Mouse (Mus musculus) brown adipose tissue, adult 24 weeks (tissue): ENCODE results near the gene Was. TPM values are rescaled to one million over a fixed set of nuclear protein-coding genes. Genes with fewer than 3 reads are reported as not detected.

Experiments used
- H3K27ac ChIP-seq: fragments of 200-500 bp; replicated peaks from 2 replicates; pipeline ENCODE4 v1.5.1; 2012; ENCODE audit warnings: low read depth, mild to moderate bottlenecking, low read length
- H3K4me1 ChIP-seq: fragments of 200-500 bp; 2 replicates; pipeline ENCODE4 v1.6.1; 2012; ENCODE audit warnings: low read length, mixed read lengths; ENCODE audit not compliant: control insufficient read depth, insufficient read depth, insufficient read length
- H3K4me3 ChIP-seq: fragments of 200-500 bp; 2 replicates; pipeline ENCODE4 v1.5.1; 2012; ENCODE audit warnings: low read depth, mild to moderate bottlenecking, low read length, moderate library complexity; ENCODE audit not compliant: insufficient read depth
- polyA plus RNA-seq: library from polyadenylated mRNA; stranded (reverse); fragments of >200 nt; gene quantifications from 2 replicates; pipeline ENCODE4 v1.2.4, GENCODE M21; 2012; ENCODE audit not compliant: missing spikeins, insufficient read depth, insufficient read length

The Was gene
- polyA plus RNA-seq, result 1.1 and 1.5 TPM in 2 replicates

DNA sequence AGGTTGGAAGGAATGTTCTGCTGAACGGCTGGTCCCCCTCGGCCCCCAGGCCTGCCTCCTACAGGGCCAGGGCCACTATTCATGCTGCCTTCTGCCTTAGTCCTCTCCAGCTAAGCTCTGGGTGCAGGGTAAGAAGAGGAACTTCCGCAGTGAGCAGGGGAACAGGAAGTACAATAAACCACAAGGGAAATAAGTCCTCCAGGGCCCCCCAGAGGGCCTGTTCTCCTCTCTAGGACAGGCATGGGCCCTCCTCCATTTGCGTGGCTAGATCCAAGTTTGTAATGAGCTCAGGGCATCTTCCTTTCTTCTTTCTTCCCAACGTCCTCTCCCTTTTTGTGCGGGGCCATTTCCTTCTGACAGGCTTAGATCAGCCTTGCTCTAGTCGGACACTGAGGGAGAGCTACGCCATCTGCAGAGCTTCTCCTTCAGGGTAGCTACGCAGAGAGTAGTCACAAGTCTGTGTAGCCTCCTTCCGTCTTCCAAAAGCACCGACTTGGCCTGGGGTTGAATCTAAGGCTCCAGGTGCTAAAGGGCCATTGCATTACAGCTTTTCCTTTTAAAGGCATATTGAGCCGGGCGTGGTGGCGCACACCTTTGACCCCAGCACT lies at the start of gene Was:
TSS of gene Was (minus strand) at position 153 of the 608 bp plus-strand sequence.
- H3K4me3 ChIP-seq, result peak within 1 kb of the TSS; percentile 47
- H3K4me1 ChIP-seq, result no peaks in the 10 kb centered on the region
- peak within 1 kb of the TSS; percentile 52 for H3K27ac ChIP-seq

DNA sequence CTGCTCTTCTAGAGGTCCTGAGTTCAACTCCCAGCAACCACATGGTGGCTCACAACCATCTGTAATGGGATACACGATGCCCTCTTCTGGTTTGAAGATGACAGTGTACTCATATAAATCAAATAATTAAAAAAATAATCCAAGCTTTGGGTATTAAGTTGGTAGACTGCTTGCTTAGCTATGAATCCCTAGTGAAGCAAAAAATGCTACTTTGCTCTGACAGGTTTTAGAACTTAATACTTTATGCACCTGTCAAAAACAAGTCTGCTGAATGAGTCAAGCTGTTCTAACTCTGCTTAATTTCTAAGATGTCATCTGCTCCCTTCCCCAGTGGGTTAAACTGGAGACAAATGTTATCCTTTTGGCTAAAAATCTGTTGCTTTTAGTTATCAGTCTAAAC lies 49.2 kb upstream of the Was start:
- H3K27ac ChIP-seq, result no peak overlapping the region
- no peak overlapping the region for H3K4me3 ChIP-seq
- no peaks in the 10 kb centered on the region for H3K4me1 ChIP-seq

DNA sequence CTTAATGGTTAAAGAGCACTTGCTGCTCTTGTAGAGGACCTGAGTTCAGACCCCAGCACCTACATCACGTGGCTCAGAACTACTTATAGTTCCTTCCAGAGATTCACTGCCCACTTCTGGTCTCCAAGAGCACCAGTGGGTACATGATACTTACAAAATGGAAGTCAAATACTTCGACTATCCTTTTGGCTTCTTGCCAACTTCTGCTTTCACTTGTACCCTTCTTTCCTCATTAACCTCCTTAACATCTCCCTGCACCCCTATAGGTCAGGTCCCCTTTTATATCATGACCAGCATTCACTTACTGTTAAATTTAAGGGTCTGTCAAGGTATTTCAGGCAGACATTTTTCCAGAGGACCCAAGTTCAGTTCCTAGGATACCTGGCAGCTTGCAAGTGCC lies 45.6 kb upstream of the Was start:
- Histone ChIP-seq H3K4me1 (peaks cover 3% of the 10 kb centered on the region; the same call in 1 of the 2 replicates), H3K27ac (no peak overlapping the region), H3K4me3 (no peak overlapping the region)

DNA sequence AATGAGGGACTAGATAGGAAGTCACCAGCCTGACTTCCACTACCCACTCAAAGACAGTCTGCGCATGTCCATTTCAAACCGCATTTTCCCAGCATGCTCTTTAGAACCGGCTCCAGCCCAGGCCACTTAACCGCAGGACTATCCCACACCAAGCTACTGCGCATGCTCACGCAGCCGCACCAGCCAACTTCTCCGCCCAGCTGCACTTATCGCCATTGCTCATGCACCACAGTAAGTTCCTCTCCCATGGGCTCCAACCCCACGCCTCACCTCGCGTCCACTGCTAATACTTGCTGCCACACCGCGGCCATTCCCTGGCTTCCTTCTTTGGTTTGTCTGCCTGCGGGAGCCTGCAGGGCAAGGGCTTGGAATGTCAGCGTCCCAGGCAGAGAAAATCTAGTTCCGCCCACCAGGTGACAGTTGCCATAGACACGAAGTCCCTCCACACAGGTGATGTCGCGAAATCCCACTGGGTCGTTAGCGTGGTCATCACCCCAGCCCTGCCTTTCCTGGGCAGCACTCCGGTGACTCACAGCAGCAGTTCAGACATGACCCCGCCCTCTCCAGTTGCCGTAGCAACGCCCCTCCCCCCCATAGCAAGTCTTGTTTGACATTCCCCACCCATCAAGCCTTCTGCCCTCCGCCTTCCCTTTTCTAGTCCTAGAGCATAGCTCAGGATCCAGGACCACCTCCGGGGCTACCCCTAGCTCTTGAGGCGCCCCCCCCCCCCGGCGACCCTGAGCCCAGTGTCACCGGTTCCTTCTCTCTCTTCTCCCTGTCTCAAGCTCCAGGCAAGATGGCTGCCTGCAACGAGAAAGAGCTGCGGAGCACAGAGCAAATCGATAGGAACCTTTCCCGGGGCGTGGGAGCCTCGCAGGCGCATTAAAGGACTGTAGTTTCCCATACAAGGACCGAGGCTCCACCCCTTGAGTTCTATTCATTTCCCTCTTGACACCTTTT lies 42.0 kb upstream of the Was start, which contains the start of gene Wdr13:
TSS of gene Wdr13 (minus strand) at position 876 of the 960 bp plus-strand sequence.
- Histone ChIP-seq H3K4me3 (peak within 1 kb of the TSS; percentile 94), H3K4me1 (peaks cover 3% of the 10 kb centered on the region; the same call in 1 of the 2 replicates)

DNA sequence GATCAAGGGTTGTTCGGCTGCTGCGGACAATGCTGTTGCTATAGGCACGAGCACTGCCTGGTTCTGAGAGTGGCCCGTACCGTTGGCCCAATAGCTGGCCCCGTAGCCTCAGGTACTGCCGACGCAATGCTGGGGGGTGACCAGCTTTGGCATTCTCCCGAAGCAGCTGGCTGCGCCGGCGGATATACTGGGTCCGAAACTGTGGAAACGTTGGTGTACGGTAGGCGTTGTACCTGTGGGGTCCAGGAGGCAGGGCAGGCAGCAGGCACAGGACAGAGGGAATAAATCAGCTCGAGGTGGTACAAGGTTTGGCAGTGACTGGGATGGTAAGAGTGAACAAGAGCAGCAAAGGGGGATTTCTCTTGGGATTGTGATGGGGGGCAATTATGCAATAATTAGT lies 41.1 kb upstream of the Was start:
- Histone ChIP-seq H3K4me3 (peak overlapping the region; percentile 31), H3K27ac (no peak overlapping the region), H3K4me1 (peaks cover 3% of the 10 kb centered on the region; the same call in 1 of the 2 replicates)

More for the DNA sequence above, 42.0 kb upstream of the Was start, which contains the start of gene Wdr13:
- H3K27ac ChIP-seq, result peak within 1 kb of the TSS; percentile 96

DNA sequence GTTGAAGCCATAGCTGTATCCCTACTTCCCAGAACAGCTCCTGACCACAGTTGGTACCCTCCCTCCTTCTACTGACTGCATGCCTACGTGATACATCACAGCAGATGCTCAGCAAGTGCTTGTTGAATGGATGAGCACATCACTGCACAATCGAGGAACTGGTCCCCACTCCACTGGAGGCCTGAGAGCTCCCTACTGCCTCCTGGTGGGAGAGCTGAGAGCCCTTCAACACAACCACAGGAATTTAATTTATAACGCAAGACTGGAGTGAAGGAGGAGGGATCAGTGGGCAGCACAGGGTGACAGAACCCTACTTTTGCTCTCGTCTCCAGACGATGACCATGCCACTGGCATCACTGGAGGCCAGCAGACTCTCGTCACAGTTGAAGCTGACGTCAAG lies 34.9 kb upstream of the Was start:
- Histone ChIP-seq H3K4me3 (no peak overlapping the region), H3K4me1 (no peaks in the 10 kb centered on the region), H3K27ac (no peak overlapping the region)

DNA sequence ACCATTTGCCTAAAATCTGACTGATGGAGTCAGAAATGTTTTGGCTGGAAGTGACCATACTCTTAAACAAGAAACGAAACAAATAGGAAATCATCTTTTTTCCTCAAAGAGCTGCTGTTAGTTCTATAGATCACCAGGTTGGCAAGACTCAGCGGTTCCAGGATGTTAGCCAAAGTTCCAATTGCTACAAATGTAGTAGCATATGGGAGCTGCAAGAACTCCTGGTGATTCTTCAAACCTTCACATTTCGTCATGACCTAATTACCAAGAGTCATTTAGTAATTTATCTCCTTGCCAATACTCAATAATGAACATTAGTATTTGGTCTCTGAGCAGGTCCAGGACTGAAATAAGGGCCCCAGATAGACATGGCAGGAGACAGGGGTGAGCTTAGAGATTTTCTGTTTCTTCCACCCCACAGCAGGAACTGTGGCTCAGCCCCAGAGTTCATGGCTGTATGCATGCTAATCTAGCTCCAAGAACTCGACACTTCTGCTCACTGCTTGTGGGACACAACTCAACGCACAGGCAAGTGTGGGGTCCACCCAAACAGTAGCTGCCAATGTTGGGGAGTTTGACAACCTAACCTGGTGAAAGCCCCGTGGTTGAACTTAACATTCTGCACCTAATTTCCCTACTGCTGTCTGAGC lies 33.6 kb upstream of the Was start:
- H3K4me1 ChIP-seq, result no peaks in the 10 kb centered on the region
- H3K27ac ChIP-seq, result no peak overlapping the region
- no peak overlapping the region for H3K4me3 ChIP-seq

DNA sequence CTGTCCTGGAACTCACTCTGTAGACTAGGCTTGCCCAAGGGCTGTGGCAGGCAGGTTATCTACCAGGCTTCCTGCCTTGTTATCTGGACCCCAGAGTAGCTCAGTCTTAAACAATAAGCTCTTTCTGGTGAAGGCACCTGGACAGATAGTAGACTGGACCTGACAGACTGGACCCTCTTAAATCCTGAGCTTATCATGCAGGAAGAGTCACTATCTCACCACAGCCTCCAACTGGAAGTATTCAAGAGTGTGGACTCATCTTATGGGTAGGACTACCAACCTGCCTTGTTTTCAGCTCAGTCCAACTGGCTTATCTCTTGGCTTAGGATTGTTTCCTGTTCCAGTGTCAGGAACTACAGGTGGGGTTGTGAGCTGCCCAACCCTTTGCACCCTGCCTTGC lies 27.0 kb upstream of the Was start:
- H3K4me1 ChIP-seq, result no peaks in the 10 kb centered on the region
- no peak overlapping the region for H3K4me3 ChIP-seq
- no peak overlapping the region for H3K27ac ChIP-seq

DNA sequence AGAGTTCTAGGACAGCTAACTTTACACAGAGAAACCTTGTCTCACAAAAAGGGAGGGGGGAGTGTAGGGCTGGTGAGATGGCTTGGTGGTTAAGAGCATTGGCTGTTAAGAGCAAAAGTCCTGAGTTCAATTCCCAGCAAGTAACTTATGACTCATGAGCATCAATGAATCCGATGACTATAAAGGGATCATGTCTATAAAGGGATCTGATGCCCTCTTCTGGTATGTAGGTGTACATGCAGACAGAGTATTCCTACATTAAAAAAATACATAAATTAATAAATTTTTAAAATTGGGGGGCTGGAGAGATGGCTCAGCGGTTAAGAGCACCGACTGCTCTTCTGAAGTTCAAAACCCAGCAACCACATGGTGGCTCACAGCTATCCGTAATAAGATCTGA lies 25.0 kb upstream of the Was start:
- H3K27ac ChIP-seq, result no peak overlapping the region
- no peak overlapping the region for H3K4me3 ChIP-seq
- no peaks in the 10 kb centered on the region for H3K4me1 ChIP-seq

DNA sequence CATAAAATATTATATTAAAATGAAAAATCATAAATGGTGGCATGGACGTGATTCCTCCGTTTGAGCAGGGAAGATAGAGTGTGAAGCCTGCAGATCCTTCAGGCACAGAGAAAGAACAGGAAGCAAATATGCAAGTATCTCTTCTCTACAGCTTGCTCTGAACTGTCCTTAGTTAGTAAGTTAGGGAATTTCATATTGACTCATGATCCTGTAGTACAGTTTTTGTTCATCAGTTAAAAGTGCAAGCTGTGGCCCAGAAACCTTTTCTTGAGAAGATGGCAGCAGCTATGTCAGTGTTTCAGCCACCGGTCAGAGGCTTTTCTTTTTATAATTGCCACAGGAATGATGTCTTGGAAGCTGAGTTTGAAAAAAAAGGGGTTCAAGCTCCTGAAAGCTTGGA lies 14.7 kb upstream of the Was start:
- Histone ChIP-seq H3K4me3 (no peak overlapping the region), H3K4me1 (no peaks in the 10 kb centered on the region), H3K27ac (no peak overlapping the region)

DNA sequence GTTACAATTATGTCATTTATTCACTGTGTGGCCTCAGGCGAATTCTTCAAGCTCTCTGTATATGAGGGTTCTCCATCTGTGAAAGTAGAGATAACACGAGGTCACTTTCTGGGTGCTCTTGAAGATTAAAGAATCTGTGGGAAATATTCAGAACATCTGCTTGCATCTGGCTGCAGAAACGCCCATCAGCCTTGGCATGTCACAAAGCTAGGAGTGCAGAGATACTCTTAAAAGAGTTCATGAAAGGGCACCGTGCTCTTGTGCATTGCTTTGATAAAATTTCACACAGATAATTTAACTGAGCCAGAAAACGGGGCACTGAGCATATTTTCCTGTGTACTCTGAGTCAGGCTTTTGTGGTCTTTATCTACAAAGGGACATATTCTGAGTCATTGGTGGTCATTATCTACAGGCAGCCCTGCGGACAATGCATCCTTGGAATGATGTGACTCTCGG lies 11.9 kb upstream of the Was start:
- no peak overlapping the region for H3K27ac ChIP-seq
- no peaks in the 10 kb centered on the region for H3K4me1 ChIP-seq
- no peak overlapping the region for H3K4me3 ChIP-seq

DNA sequence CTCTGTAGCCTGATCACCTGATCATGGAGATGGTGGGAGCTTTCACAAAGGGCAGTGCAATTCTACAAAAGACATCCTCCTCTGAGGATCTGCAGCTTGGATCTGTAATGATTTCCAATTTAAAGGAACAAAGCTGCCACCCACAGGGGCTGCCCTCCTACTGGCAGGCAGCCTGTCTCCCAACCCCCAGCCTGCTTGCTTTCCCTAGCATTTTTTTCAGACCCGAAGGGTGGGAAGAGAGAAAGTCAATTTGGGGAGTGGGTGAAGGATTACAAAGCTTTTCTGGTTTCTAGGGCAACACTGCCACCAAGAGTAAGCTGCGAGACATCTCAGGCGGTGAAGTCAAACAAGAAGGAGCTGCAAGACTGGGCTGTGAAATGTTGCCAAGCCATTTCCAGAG lies 10.7 kb upstream of the Was start:
- Histone ChIP-seq H3K4me1 (no peaks in the 10 kb centered on the region), H3K27ac (no peak overlapping the region)

DNA sequence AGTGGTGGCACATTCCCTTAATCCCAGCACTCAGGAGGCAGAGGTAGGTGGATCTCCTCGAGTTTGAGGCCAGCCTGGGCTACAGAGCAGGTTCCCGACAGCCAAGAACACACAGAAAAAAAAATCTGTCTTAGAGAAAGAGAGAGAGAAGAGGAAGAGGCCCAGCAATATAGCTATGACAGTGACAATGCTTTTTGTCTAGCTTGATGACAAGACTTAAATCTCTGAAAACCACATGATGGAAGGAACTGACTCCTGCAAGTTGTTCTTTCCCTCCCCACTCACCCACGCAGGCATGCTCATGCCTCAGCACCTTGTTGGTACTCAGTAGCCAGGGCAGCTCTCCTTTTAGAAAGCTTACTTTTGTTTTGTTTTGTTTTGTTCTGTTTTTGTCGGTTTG lies 9.1 kb upstream of the Was start:
- no peak overlapping the region for H3K4me3 ChIP-seq
- no peaks in the 10 kb centered on the region for H3K4me1 ChIP-seq
- no peak overlapping the region for H3K27ac ChIP-seq

More for the DNA sequence above, 10.7 kb upstream of the Was start:
- H3K4me3 ChIP-seq, result no peak overlapping the region

DNA sequence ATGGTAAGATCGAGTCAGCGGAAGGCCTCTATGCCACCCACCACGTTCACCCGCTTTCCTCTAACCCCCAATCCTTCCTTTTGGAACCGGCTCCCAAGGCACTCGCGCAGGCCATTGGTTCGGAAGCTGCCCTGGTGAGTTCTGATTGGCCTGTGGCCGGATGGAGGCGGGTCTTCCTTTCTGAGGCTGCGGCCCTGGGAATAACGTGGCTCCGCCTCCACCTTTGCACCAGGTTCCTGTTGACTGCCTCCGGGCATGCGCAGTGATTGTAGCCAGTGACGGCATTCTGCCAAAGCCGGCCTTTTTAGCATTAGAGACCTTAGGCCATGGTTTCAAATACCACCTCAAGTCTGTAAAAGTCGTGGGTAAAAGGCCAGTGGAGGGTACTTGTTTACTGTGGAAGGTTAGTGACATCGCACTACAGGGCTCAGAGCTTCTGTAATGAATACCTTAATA lies 6.5 kb upstream of the Was start:
- peak overlapping the region; percentile 47 for H3K4me3 ChIP-seq
- H3K4me1 ChIP-seq, result no peaks in the 10 kb centered on the region
- H3K27ac ChIP-seq, result peak overlapping the region; percentile 82
